Mouse (Mus musculus) lung, postnatal 0 days (tissue): ENCODE data around the gene Tmem140. TPM values are rescaled to one million over a fixed set of nuclear protein-coding genes. Genes with fewer than 3 reads are reported as not detected.
A peak's percentile ranks its signal among the peaks of the same experiment; 100 is the strongest.

Source experiments
- ATAC-seq: fragments of 200-750 bp; cut with Nextera tagmentation; 2 replicates; pipeline ENCODE4 v1.8.0; 2017; ENCODE audit warnings: moderate library complexity
- DNase-seq: peaks from one replicate; pipeline ENCODE4 v3.0.0-alpha.2; 2016; ENCODE audit warnings: low spot score
- H3K27ac ChIP-seq: fragments of 300-500 bp; sonication (generic); 2 replicates; pipeline ENCODE4 v1.5.1; 2014; ENCODE audit warnings: antibody characterized with exemption, mild to moderate bottlenecking, low read length, mixed read lengths
- H3K27me3 ChIP-seq: fragments of 300-500 bp; sonication (generic); replicated peaks from 2 replicates; pipeline ENCODE4 v1.6.1; 2014; ENCODE audit warnings: low read length, mixed read lengths; ENCODE audit not compliant: insufficient read depth
- H3K36me3 ChIP-seq: fragments of 300-500 bp; sonication (generic); 2 replicates; pipeline ENCODE4 v1.6.1; 2014; ENCODE audit warnings: low read length, mixed read lengths; ENCODE audit not compliant: insufficient read depth
- H3K4me1 ChIP-seq: fragments of 300-500 bp; sonication (generic); 2 replicates; pipeline ENCODE4 v1.6.1; 2014; ENCODE audit warnings: antibody characterized with exemption, low read depth, low read length, mixed read lengths; ENCODE audit not compliant: insufficient read depth
- H3K4me2 ChIP-seq: fragments of 300-500 bp; sonication (generic); replicated peaks from 2 replicates; pipeline ENCODE4 v1.6.1; 2014; ENCODE audit warnings: low read depth, mild to moderate bottlenecking, low read length, moderate library complexity, mixed read lengths
- H3K4me3 ChIP-seq: fragments of 300-500 bp; sonication (generic); 2 replicates; pipeline ENCODE4 v1.5.1; 2014; ENCODE audit warnings: low read depth, low read length
- H3K9ac ChIP-seq: fragments of 300-500 bp; sonication (generic); replicated peaks from 2 replicates; pipeline ENCODE4 v1.6.1; 2014; ENCODE audit warnings: low read depth, mild to moderate bottlenecking
- H3K9me3 ChIP-seq: fragments of 300-500 bp; sonication (generic); 2 replicates; pipeline ENCODE4 v1.6.1; 2016; ENCODE audit warnings: low read length, mixed read lengths
- CTCF ChIP-seq: IDR thresholded peaks from 2 replicates; pipeline ENCODE4 v1.5.1; 2016; ENCODE audit warnings: antibody characterized with exemption, mild to moderate bottlenecking
- EP300 ChIP-seq: IDR thresholded peaks from 2 replicates; pipeline ENCODE4 v1.6.1; 2016; ENCODE audit warnings: antibody characterized with exemption, mild to moderate bottlenecking, control low read depth
- WGBS: fragments of 180-500 bp; shearing (Covaris S2); extraction: QIAGEN DNeasy Blood & Tissue Kit; methylation state at CpG from one replicate; pipeline ENCODE4 v1.1.7; 2014; 5-methylcytosine and 5-hydroxymethylcytosine counted together
- polyA plus RNA-seq: library from polyadenylated mRNA; unstranded; fragments of >200 nt; fragmentation: Nextera tagmentation; extraction: Ambion mirVana; gene quantifications from 2 replicates; pipeline ENCODE4 v1.2.1, GENCODE M21; 2015

Tmem140 gene
- polyA plus RNA-seq, 1 experiment from 2014 or later = 34.9 TPM

DNA sequence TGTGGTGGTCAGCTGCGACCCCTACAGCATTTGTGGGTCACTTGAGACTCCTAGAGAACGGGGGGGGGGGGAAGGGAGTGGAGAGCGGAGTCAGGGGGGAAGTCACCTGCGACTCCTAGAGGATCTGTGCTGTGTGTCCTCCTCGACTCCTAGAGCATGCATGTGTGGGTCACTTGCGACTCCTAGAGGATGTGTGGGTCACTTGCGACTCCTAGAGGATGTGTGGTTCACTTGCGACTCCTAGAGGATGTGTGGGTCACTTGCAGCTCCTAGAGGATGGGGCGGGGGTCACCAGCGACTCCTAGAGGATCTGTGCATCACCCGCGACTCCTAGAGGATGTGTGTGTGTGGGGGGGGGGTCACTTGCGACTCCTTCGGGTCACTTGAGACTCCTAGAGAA is 59.0 kb downstream of the Tmem140 start:
- Histone ChIP-seq H3K27ac (no peak overlapping the region), H3K36me3 (no peaks in the 10 kb centered on the region), H3K4me3 (no peak overlapping the region), H3K4me2 (no peak overlapping the region), H3K4me1 (no peaks in the 10 kb centered on the region), H3K9me3 (no peaks in the 10 kb centered on the region), H3K27me3 (no peaks in the 10 kb centered on the region), H3K9ac (no peak overlapping the region)
- TF ChIP-seq EP300 = no peak
- TF ChIP-seq CTCF = peak; percentile 96
- ATAC-seq = peak; percentile 84
- WGBS = 49% methylated on average over 9 of the region's 14 CpGs
- peak; percentile 82 for DNase-seq

Other genes starting within 250 kb of the Tmem140 start
- 13.2 and 16.0 TPM in 2 replicates for gene Agbl3, start 82.7 kb upstream of the Tmem140 start, polyA plus RNA-seq
- gene Cyren, start 14.9 kb downstream of the Tmem140 start, polyA plus RNA-seq = 12.6 and 13.8 TPM in 2 replicates
- 19.9 and 21.1 TPM in 2 replicates for gene Wdr91, start 47.7 kb downstream of the Tmem140 start, polyA plus RNA-seq
- 0.10 TPM in 1 of 2 replicates, not detected in the other for gene Stra8, start 57.0 kb downstream of the Tmem140 start, polyA plus RNA-seq
- gene Slc23a4, start 125.3 kb downstream of the Tmem140 start, polyA plus RNA-seq = 0.43 and 0.52 TPM in 2 replicates